Mouse (Mus musculus) limb, embryonic 14.5 days (tissue): ENCODE measurements around the gene Rab2b. TPM values are rescaled to one million over a fixed set of nuclear protein-coding genes. Genes with fewer than 3 reads are reported as not detected.

Experiments used
- ATAC-seq: fragments of 200-750 bp; cut with Nextera tagmentation; 2 replicates; pipeline ENCODE4 v1.8.0; 2017; ENCODE audit warnings: low read depth, moderate number of reproducible peaks, moderate TSS enrichment; ENCODE audit not compliant: low FRiP score
- DNase-seq: peaks from one replicate; pipeline ENCODE4 v3.0.0-alpha.2; 2015; ENCODE audit warnings: low spot score
- H3K27ac ChIP-seq: fragments of 300-500 bp; sonication (generic); replicated peaks from 2 replicates; pipeline ENCODE4 v1.5.1; 2014; ENCODE audit warnings: low read depth, mild to moderate bottlenecking, low read length, moderate library complexity, mixed read lengths
- H3K27me3 ChIP-seq: fragments of 300-500 bp; sonication (generic); 2 replicates; pipeline ENCODE4 v1.6.1; 2014; ENCODE audit warnings: low read length, mixed read lengths; ENCODE audit not compliant: control insufficient read depth, insufficient read depth
- H3K36me3 ChIP-seq: fragments of 300-500 bp; sonication (generic); 2 replicates; pipeline ENCODE4 v1.6.1; 2014; ENCODE audit warnings: mild to moderate bottlenecking, low read length, moderate library complexity, mixed read lengths; ENCODE audit not compliant: control insufficient read depth, insufficient read depth
- H3K4me1 ChIP-seq: fragments of 300-500 bp; sonication (generic); 2 replicates; pipeline ENCODE4 v1.6.1; 2014; ENCODE audit warnings: antibody characterized with exemption, low read length, mixed read lengths; ENCODE audit not compliant: control insufficient read depth, insufficient read depth
- H3K4me2 ChIP-seq: fragments of 300-500 bp; sonication (generic); replicated peaks from 2 replicates; pipeline ENCODE4 v1.6.1; 2014; ENCODE audit warnings: low read depth, mild to moderate bottlenecking, low read length, moderate library complexity; ENCODE audit not compliant: severe bottlenecking
- H3K4me3 ChIP-seq: fragments of 300-500 bp; sonication (generic); replicated peaks from 2 replicates; pipeline ENCODE4 v1.5.1; 2014; ENCODE audit warnings: low read length
- H3K9ac ChIP-seq: fragments of 300-500 bp; sonication (generic); 2 replicates; pipeline ENCODE4 v1.6.1; 2014; ENCODE audit warnings: mild to moderate bottlenecking, low read depth, low read length, moderate library complexity; ENCODE audit not compliant: severe bottlenecking
- H3K9me3 ChIP-seq: fragments of 300-500 bp; sonication (generic); 2 replicates; pipeline ENCODE4 v1.6.1; 2016; ENCODE audit warnings: low read length; ENCODE audit not compliant: control insufficient read depth
- POLR2A ChIP-seq: fragments of 200-500 bp; IDR thresholded peaks from 2 replicates; pipeline ENCODE4 v1.8.0; 2012; ENCODE audit warnings: inconsistent platforms, mild to moderate bottlenecking, moderate library complexity, borderline replicate concordance; ENCODE audit not compliant: insufficient read depth, insufficient read length; ENCODE audit errors: extremely low read depth
- WGBS: fragments of 180-500 bp; shearing (Covaris S2); extraction: QIAGEN DNeasy Blood & Tissue Kit; methylation state at CpG from one replicate; pipeline ENCODE4 v1.1.7; 2014; 5-methylcytosine and 5-hydroxymethylcytosine counted together
- polyA plus RNA-seq, 2 experiments: library from polyadenylated mRNA; depleted of rRNA in 1 of 2; stranded (reverse) in 1 of 2; unstranded in 1 of 2; fragments of >200 nt; fragmentation: Nextera tagmentation in 1 of 2; extraction: Ambion mirVana in 1 of 2; gene quantifications; 2 replicates each; pipeline versions ENCODE4 v1.2.1 to v1.2.3; 2012 to 2014

The Rab2b gene
- 29.5 and 35.3 TPM in 2 replicates for polyA plus RNA-seq (2012; rRNA removed)
- 21.4 and 24.7 TPM in 2 replicates for polyA plus RNA-seq (2014; fragmentation: Nextera tagmentation; extraction: Ambion mirVana)

DNA sequence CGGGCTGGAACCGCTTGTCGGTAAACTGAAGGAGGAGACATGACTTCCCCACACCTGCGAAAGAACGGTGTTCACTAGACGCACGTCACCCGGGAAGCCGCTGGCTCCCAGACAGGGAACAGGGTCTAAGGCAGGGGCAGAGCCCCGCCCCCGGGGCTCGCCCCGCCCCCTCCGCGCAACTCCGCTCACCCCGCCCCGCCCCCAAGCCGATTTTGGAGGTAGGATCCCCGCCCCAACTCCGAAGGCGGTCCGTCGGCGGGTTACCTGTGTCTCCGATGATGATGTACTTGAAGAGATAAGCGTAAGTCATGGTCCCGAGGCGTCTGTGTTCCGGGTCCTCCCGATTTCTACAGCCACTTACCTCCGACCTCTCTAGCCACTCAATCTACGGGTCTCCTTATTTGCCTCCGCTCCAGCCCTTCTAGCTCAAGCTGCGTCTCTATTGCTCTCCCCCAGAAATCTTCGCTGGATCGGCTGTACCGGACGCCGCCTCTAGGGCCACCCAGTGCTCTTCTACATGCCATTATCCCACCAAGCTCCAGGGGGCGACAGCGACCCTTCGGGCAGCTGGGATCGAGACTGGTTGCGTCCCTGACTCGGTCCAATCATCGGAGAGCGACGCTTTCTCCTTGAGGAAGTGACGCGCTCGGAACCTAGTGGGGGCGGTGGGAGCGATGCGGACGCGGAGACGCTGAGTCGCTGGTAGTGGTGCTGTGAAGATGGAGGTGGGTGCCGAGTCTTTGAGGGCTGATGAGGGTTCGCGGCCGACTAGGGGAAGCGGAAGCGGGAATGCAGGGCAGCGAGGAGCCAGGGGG lies at the start of gene Rab2b, which contains the start of gene Tox4:
Gene Rab2b (minus strand): TSS at position 614 of the 815 bp plus-strand sequence.
Gene Tox4 (plus strand): TSS at position 215 of the 815 bp plus-strand sequence.
- DNase-seq (peak; percentile 98), ATAC-seq (peak; percentile 97)
- Histone ChIP-seq H3K9ac (peak within 1 kb of the TSS; percentile 86), H3K9me3 (no peaks in the 10 kb centered on the region), H3K27me3 (no peaks in the 10 kb centered on the region), H3K4me1 (peaks cover 12% of the 10 kb centered on the region), H3K36me3 (peaks cover 9% of the 10 kb centered on the region; the same call in 1 of the 2 replicates), H3K27ac (peak within 1 kb of the TSS; percentile 80), H3K4me2 (peak within 1 kb of the TSS; percentile 60), H3K4me3 (peak within 1 kb of the TSS; percentile 97)
- TF ChIP-seq POLR2A, result peak; percentile 93; the same call in 1 of the 2 replicates
- under 1% methylated on average over 53 of the region's 66 CpGs for WGBS

DNA sequence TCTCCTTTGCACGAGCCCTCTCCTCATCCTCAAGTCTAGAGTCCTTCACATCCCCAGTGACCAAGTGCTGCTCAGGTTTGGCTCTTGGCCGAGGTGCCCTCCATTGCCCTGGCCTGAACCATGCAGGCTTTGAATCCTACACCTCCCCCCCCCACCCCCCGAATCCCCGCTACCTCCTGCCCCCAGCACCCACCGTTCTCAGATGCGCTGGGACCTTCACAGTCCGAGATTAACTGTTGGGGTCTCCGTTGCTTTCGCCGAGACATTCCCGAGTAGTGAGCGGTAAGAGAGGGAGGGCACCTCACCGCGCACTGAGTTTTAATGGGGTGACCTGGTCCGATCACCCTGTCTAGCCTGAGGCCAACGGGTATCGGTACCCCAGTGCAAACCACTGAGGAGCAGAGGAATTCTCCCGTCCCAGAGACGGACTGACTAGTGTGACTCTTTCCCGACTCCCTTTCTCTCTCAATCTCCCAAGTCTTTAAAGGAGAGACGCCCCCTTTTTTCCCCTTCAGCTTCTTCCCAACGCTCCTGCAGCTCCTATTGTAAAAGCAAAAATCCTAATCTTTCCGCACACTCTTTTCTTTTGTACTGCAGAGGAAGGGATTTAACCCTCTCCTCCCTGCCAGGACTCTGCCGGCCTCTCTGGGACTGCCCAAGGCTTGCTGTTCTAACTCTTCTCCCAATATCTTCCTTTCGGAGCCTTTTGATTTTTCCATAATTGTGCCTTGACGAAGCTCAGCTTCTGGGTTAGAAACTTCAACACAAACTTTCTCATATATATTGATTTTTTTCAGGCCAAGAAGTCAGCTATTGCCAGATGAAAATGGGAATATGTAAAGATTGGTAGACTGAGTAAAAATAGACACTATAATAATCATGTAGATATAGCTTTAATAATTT lies 48.8 kb upstream of the Rab2b start, which contains the start of gene Sall2:
Gene Sall2 (minus strand): TSS at position 853 of the 903 bp plus-strand sequence.
- Histone ChIP-seq H3K27me3 (peaks cover 31% of the 10 kb centered on the region), H3K4me2 (peak within 1 kb of the TSS; percentile 68), H3K27ac (no peak within 1 kb of the TSS), H3K9me3 (no peaks in the 10 kb centered on the region), H3K9ac (peak within 1 kb of the TSS; percentile 44), H3K36me3 (no peaks in the 10 kb centered on the region), H3K4me3 (peak within 1 kb of the TSS; percentile 40), H3K4me1 (no peaks in the 10 kb centered on the region)
- DNase-seq (no peak), ATAC-seq (peak; percentile 47; the same call in 1 of the 2 replicates)
- WGBS, result 1% methylated on average over 26 of the region's 26 CpGs
- TF ChIP-seq POLR2A, result no peak

DNA sequence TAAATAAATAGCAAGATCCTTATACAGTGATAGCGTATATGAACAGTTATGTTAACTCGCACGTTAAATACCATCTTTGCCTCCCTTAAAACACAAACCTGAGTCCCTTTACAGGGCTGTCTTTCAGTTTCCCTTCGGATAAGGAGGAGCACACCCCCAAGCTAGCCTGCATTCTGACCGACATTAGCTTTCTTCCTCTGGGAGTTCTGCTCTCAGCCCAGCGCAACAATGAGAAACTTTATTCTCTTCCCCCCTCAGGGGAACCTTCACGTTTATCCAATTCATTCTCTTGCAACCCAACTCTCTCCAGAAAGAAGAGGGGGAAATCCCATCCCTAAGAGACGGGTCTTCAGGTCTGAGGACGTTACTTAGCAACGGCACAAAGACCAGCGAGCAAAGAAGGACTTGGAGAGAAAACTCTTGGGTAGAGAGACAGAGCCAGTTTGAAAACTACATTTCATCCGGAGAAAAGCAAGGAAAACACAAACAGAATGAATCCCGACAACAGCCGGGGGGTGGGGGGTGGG lies 48.1 kb upstream of the Rab2b start:
- H3K4me2 ChIP-seq, result peak overlapping the region; percentile 68
- no peaks in the 10 kb centered on the region for H3K36me3 ChIP-seq
- no peak for TF ChIP-seq POLR2A
- H3K27me3 ChIP-seq, result peaks cover 31% of the 10 kb centered on the region
- no peaks in the 10 kb centered on the region for H3K4me1 ChIP-seq
- DNase-seq (peak; percentile 4), ATAC-seq (peak; percentile 62)
- H3K27ac ChIP-seq, result no peak overlapping the region
- peak overlapping the region; percentile 40 for H3K4me3 ChIP-seq
- H3K9me3 ChIP-seq, result no peaks in the 10 kb centered on the region
- peak overlapping the region; percentile 44 for H3K9ac ChIP-seq
- 5% methylated on average over 14 of the region's 14 CpGs for WGBS

DNA sequence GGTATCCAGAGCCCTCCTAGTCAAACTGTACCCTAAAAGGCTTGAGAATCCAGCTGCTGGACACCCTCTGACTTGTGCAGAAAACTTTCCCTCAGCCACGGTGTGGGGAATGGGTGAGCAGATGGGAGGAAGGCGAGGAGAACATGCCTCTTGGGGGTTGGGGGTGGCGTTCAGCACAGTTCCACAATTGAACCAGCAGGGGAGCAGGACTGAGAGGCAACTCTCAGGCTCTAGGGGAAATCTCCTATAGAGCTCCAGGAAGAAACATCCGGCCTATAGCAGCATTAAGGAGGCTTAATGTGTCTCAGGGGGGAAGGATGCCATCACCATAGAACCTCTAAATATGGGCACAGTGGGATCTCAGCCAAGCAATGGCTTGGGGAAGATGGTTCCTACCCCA lies 46.5 kb upstream of the Rab2b start:
- ATAC-seq, result no peak
- no peak for TF ChIP-seq POLR2A
- Histone ChIP-seq H3K27ac (no peak overlapping the region), H3K4me2 (no peak overlapping the region), H3K4me1 (no peaks in the 10 kb centered on the region), H3K9me3 (no peaks in the 10 kb centered on the region), H3K4me3 (no peak overlapping the region), H3K27me3 (peaks cover 31% of the 10 kb centered on the region), H3K9ac (no peak overlapping the region), H3K36me3 (no peaks in the 10 kb centered on the region)
- WGBS, result 9% methylated on average over 4 of the region's 4 CpGs
- peak; percentile 20 for DNase-seq
